Mouse (Mus musculus) forebrain, embryonic 16.5 days (tissue): Measurements from ENCODE around the gene Kif2a. TPM values are rescaled to one million over a fixed set of nuclear protein-coding genes. Genes with fewer than 3 reads are reported as not detected.
A peak's percentile ranks its signal among the peaks of the same experiment; 100 is the strongest.

ENCODE experiments used
- ATAC-seq: fragments of 200-750 bp; cut with Nextera tagmentation; 2 replicates; pipeline ENCODE4 v1.8.0; 2017; ENCODE audit warnings: mild to moderate bottlenecking, moderate library complexity
- H3K27ac ChIP-seq: fragments of 300-500 bp; sonication (generic); 2 replicates; pipeline ENCODE4 v1.5.1; 2014; ENCODE audit warnings: low read length, control low read depth
- H3K27me3 ChIP-seq: fragments of 300-500 bp; sonication (generic); replicated peaks from 2 replicates; pipeline ENCODE4 v1.6.1; 2014; ENCODE audit warnings: low read length; ENCODE audit not compliant: control insufficient read depth, insufficient read depth
- H3K36me3 ChIP-seq: fragments of 300-500 bp; sonication (generic); 2 replicates; pipeline ENCODE4 v1.6.1; 2014; ENCODE audit not compliant: control insufficient read depth, insufficient read depth
- H3K4me1 ChIP-seq: fragments of 300-500 bp; sonication (generic); replicated peaks from 2 replicates; pipeline ENCODE4 v1.6.1; 2014; ENCODE audit warnings: low read length; ENCODE audit not compliant: control insufficient read depth, insufficient read depth
- H3K4me2 ChIP-seq: fragments of 300-500 bp; sonication (generic); 2 replicates; pipeline ENCODE4 v1.6.1; 2014; ENCODE audit warnings: mild to moderate bottlenecking, low read length, control low read depth
- H3K4me3 ChIP-seq: fragments of 300-500 bp; sonication (generic); replicated peaks from 2 replicates; pipeline ENCODE4 v1.5.1; 2014; ENCODE audit warnings: mild to moderate bottlenecking, low read length, control low read depth
- H3K9ac ChIP-seq: fragments of 300-500 bp; sonication (generic); replicated peaks from 2 replicates; pipeline ENCODE4 v1.6.1; 2014; ENCODE audit warnings: low read depth, low read length, control low read depth
- H3K9me3 ChIP-seq: fragments of 300-500 bp; sonication (generic); 2 replicates; pipeline ENCODE4 v1.6.1; 2016; ENCODE audit warnings: low read length; ENCODE audit not compliant: control insufficient read depth
- WGBS: fragments of 180-500 bp; shearing (Covaris S2); extraction: QIAGEN DNeasy Blood & Tissue Kit; methylation state at CpG from one replicate; pipeline ENCODE4 v1.1.7; 2014; 5-methylcytosine and 5-hydroxymethylcytosine counted together
- polyA plus RNA-seq: library from polyadenylated mRNA; unstranded; fragments of >200 nt; fragmentation: Nextera tagmentation; extraction: Ambion mirVana; gene quantifications from 2 replicates; pipeline ENCODE4 v1.2.1, GENCODE M21; 2015

Kif2a gene
- polyA plus RNA-seq, 1 experiment from 2014 or later = 33.5 TPM

GRCm38 (mm10) chr13:107027218-107027617 lies 5.3 kb upstream of the Kif2a start:
- no peak for ATAC-seq

GRCm38 (mm10) chr13:107025663-107026062 lies 3.7 kb upstream of the Kif2a start:
- no peaks in the 10 kb centered on the region for H3K27me3 ChIP-seq
- no peak overlapping the region for H3K4me3 ChIP-seq
- H3K9ac ChIP-seq = no peak overlapping the region
- H3K27ac ChIP-seq = no peak overlapping the region
- no peaks in the 10 kb centered on the region for H3K36me3 ChIP-seq
- WGBS = 72% methylated on average over 3 of the region's 3 CpGs
- no peaks in the 10 kb centered on the region for H3K9me3 ChIP-seq
- peaks cover 4% of the 10 kb centered on the region for H3K4me1 ChIP-seq
- no peak overlapping the region for H3K4me2 ChIP-seq
- no peak for ATAC-seq

More at GRCm38 (mm10) chr13:107027218-107027617, 5.3 kb upstream of the Kif2a start:
- 91% methylated on average over 4 of the region's 4 CpGs for WGBS
- no peak overlapping the region for H3K4me2 ChIP-seq
- H3K27me3 ChIP-seq = no peaks in the 10 kb centered on the region
- H3K36me3 ChIP-seq = no peaks in the 10 kb centered on the region
- H3K9ac ChIP-seq = no peak overlapping the region
- H3K27ac ChIP-seq = no peak overlapping the region
- no peaks in the 10 kb centered on the region for H3K9me3 ChIP-seq
- peaks cover 4% of the 10 kb centered on the region for H3K4me1 ChIP-seq
- H3K4me3 ChIP-seq = no peak overlapping the region

DNA sequence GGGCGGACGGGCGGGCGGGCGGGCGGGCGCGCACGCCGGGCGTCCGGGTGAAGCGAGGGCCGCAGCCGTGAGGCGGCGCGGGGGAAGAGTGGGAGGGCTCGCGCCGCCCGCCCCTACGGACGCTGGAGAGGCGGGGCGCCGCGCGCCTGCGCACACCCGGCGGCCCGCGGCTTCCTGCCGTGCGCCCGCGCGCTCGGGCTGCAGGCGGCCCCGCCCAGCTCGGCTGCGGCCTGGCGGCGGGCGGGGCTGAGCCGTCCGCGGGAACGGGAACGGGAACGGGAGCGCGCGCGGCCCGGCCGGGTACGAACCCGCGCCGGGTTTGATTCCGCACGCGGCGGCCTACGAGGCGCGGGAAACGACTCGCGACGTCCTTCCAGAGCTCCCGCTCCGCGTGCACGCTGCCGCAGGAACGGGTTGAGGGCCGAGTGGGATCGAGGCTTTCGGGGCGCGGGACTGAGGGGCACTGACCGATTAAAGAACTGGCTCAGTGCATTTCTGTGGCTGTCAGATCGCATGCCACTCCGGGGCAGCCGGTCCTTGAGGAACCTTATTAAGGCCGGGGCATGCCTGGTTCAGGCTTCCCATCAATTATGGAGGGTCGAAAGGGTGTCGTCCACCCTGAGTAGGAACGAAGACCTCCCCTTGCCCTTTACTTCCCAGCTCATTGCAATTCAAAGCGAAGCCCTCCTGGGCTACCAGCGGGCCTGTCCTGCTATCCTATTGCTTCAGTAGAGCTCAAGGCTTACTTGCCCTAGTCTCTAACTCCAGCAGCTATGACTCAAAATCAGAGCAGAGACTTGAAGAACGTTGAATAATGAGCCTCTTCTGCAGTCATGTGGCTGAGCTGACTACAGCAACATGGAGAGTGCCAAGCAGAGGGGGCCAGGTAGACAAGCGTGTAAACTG lies 593 bp upstream of the Kif2a start:
- under 1% methylated on average over 65 of the region's 97 CpGs for WGBS
- Histone ChIP-seq H3K4me3 (peak overlapping the region; percentile 83), H3K4me1 (peaks cover 20% of the 10 kb centered on the region), H3K27ac (peak overlapping the region; percentile 91), H3K4me2 (peak overlapping the region; percentile 94), H3K27me3 (no peaks in the 10 kb centered on the region), H3K9me3 (no peaks in the 10 kb centered on the region), H3K9ac (peak overlapping the region; percentile 95), H3K36me3 (no peaks in the 10 kb centered on the region)
- ATAC-seq = peak; percentile 95

GRCm38 (mm10) chr13:107019443-107019842 lies 2.5 kb downstream of the Kif2a start:
- peaks cover 20% of the 10 kb centered on the region for H3K4me1 ChIP-seq
- H3K4me3 ChIP-seq = no peak overlapping the region
- peak overlapping the region; percentile 22 for H3K4me2 ChIP-seq
- H3K27ac ChIP-seq = no peak overlapping the region
- ATAC-seq = no peak
- H3K36me3 ChIP-seq = no peaks in the 10 kb centered on the region
- no peak overlapping the region for H3K9ac ChIP-seq
- H3K27me3 ChIP-seq = no peaks in the 10 kb centered on the region
- no peaks in the 10 kb centered on the region for H3K9me3 ChIP-seq
- whole genome bisulfite sequencing = 81% methylated on average over 2 of the region's 2 CpGs

DNA sequence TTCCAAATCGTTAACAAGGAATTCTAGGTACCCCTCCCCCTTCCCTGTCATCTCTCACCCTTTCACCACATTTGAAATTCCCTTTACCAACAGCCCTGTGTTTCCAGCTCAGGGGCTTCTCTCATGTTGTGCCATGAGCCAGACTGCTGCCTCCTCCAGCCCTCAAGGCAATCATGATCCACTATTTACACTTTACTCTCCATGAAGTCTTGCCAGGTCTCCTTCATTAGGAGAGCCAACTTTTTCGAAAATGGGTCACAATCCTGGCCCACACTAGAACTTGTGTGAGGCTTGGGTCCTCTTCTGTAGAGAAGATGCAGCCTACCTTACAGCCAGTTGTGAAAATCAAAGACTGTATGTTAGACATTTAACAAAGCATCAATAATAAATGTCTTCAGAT lies 8.0 kb downstream of the Kif2a start:
- no peaks in the 10 kb centered on the region for H3K9me3 ChIP-seq
- no peaks in the 10 kb centered on the region for H3K36me3 ChIP-seq
- no peak overlapping the region for H3K27ac ChIP-seq
- H3K4me2 ChIP-seq = no peak overlapping the region
- ATAC-seq = no peak
- no peak overlapping the region for H3K9ac ChIP-seq
- H3K27me3 ChIP-seq = no peaks in the 10 kb centered on the region
- H3K4me1 ChIP-seq = peaks cover 10% of the 10 kb centered on the region
- 51% methylated on average over 2 of the region's 2 CpGs for WGBS
- no peak overlapping the region for H3K4me3 ChIP-seq

- Histone ChIP-seq H3K27ac (no peak overlapping the region), H3K9me3 (no peaks in the 10 kb centered on the region), H3K9ac (no peak overlapping the region), H3K27me3 (no peaks in the 10 kb centered on the region), H3K4me2 (no peak overlapping the region), H3K4me3 (no peak overlapping the region), H3K4me1 (peaks cover 8% of the 10 kb centered on the region; the same call in 1 of the 2 replicates), H3K36me3 (no peaks in the 10 kb centered on the region)
- WGBS = 74% methylated on average over 2 of the region's 2 CpGs
- ATAC-seq = no peak
Measured at GRCm38 (mm10) chr13:107011618-107012017, 10.3 kb downstream of the Kif2a start.

- no peaks in the 10 kb centered on the region for H3K9me3 ChIP-seq
- no peaks in the 10 kb centered on the region for H3K36me3 ChIP-seq
- H3K9ac ChIP-seq = no peak overlapping the region
- 88% methylated on average over 4 of the region's 4 CpGs for WGBS
- no peaks in the 10 kb centered on the region for H3K27me3 ChIP-seq
- H3K27ac ChIP-seq = no peak overlapping the region
- peaks cover 5% of the 10 kb centered on the region; the same call in 1 of the 2 replicates for H3K4me1 ChIP-seq
- ATAC-seq = no peak
- H3K4me2 ChIP-seq = no peak overlapping the region
- H3K4me3 ChIP-seq = no peak overlapping the region
Measured at GRCm38 (mm10) chr13:107008174-107008573, 13.8 kb downstream of the Kif2a start.

DNA sequence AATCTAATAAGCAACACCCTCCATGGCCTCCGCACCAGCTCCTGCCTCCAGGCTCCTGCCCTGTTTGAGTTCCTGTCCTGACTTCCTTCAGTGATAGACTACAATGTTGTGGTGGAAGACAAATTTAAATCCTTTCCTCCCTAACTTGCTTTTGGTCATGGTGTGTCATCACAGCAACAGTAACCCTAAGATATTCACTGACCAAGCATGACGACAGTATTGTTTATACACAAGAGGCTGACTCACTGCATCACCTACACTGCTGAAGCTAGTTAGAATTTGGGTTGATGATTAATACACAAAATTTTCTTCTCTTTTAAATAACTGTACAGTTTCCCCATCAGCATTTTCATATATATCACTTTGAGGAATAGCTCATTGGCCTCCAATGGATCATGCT lies 18.7 kb downstream of the Kif2a start:
- Histone ChIP-seq H3K4me2 (no peak overlapping the region), H3K27me3 (no peaks in the 10 kb centered on the region), H3K4me3 (no peak overlapping the region), H3K9ac (no peak overlapping the region), H3K9me3 (no peaks in the 10 kb centered on the region), H3K4me1 (0 out of 2 replicates have a peak, but pooled peaks cover 2% of the 10 kb centered on the region), H3K27ac (no peak overlapping the region), H3K36me3 (no peaks in the 10 kb centered on the region)
- ATAC-seq = no peak
- WGBS = 95% methylated on average over 2 of the region's 2 CpGs

DNA sequence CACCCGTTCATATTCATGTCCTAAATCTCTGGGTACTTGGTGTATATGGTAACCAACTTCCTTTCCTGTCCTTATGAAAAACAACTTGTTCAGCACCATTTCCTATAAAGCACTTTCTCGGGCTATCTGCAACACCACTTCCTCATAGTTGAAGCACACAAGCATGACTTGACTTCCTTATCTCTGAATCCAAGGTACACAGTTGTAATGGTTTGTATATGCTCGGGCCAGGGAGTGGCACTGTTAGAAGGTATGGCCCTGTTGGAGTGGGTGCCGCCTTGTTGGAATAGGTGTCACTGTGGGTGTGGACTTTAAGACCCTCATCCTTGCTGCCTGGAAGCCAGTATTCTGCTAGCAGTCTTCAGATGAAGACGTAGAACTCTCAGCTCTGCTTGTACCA lies 23.3 kb downstream of the Kif2a start:
- no peak overlapping the region for H3K4me2 ChIP-seq
- no peaks in the 10 kb centered on the region for H3K9me3 ChIP-seq
- no peaks in the 10 kb centered on the region for H3K27me3 ChIP-seq
- ATAC-seq = no peak
- 0 out of 2 replicates have a peak, but pooled peaks cover 2% of the 10 kb centered on the region for H3K4me1 ChIP-seq
- H3K36me3 ChIP-seq = no peaks in the 10 kb centered on the region
- no peak overlapping the region for H3K27ac ChIP-seq
- no peak overlapping the region for H3K9ac ChIP-seq
- H3K4me3 ChIP-seq = no peak overlapping the region
- WGBS = 92% methylated on average over 5 of the region's 5 CpGs
